Mouse (Mus musculus): ENCODE results near the gene Patj.

The Patj gene

DNA sequence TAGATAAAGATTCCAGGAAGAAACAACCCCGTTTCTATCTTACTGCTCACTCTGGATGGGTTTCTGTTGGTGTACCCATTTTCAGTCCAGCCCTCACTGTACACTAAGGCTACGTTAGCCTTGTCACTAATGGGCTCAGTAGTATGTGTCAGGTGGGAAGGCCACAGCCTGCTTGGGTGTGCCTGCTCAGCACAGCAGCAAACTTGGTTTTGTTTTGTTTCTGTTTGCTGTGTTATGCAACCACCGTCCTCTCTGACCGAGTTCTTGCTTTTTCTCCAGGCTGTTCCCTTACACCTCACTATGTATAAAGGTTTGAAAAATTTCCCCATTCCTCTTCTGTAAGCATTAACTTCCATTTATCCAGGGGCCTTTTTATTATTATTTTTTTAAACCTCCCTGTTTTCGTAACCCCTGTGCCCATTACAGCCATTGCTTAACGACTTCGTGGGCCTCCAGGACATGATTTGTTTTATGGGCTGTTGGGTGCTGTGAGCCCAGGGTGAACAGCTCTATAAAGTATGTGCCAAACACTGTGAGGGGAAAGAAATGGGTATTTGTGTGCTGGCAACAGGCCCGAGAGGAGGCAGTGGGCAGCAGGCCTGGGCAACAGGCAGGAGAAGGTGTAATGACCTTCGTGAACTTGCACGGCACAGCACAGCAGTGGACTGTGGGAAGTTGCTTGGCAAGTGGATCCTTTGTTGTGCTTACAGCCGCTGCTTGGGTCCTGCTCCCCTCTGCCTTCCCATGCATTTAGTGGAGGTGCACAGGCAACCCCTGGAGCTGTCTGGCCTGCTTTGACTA is 113.1 kb downstream of the Patj start:
- DNase-seq (ENCODE audit: low read depth, low spot score): no peak

DNA sequence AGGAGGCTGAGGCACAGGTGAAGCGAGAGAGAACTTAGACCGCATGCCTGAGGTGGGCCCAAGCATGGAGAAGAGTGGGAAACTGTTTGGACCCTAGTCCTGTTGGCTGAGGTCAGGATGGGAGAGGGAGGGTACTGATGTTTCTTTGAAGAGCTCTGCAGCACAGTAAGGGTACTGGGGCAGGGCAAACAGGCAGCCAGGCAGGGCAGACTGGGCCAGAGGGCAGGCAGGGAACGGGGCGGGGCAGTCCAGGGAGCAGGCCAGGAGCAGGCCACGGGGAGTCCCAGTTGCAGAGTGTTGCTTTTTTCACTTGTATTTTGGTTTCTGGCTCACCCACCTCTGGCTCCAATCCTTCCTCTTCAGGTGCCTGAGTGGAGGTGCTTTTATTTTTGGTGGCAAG is 114.4 kb downstream of the Patj start:
- no peak for DNase-seq (ENCODE audit: low read depth, low spot score)

DNA sequence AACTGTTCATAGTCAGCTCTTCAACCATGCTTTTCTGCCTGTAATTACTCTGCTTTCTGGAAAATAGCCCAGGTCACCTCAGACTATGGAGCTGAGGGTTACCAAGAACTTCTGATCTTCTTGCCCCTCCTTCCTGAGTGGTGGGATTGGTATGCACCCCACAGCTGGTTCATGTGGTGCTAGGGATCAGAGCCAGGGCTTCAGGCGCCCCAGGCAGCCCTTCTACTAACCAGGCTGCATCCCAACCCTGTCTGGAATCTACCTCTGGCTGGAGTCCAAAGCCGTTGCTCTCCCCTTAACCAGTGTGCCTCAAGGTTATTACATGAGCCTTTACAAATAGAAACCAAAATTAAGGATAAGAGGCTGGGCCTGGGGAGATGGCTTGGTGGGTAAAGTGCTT is 115.7 kb downstream of the Patj start:
- no peak for DNase-seq (ENCODE audit: low read depth, low spot score)

DNA sequence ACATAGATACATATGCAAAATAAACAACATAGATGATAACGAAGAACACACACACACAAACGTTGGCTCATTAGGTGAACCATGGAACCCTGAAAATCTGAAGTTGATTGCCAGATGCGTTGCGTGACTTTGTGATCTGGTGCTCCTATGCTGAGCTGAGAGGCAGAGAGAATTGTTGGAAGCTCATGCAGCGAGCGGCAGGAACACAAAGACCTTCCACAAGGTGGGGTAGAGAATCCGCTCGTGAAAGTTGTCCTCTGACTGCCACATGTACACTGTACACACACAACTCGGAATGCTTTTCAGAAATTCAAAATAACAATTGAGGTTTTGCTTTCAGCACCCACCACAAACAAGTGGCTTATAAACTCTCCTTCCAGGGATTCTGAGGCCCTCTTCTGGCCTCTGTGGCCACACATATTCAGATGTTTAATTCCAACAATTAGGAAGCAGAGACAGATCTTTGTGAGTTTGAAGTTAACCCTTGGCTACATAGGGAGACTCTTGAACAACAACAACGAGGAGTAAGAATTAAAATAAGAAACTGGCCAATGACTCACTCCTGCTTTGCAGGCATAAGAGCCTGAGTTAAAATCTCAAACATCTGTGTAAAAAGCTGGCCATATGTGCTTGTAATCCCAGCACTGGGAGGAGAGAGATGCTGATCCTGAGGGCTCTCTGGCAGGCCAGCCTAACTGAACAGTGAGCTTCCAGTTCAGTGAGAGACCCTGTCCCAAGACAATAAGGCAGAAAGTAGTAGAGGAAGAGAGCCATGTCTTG is 116.6 kb downstream of the Patj start:
- no peak for DNase-seq (ENCODE audit: low read depth, low spot score)

DNA sequence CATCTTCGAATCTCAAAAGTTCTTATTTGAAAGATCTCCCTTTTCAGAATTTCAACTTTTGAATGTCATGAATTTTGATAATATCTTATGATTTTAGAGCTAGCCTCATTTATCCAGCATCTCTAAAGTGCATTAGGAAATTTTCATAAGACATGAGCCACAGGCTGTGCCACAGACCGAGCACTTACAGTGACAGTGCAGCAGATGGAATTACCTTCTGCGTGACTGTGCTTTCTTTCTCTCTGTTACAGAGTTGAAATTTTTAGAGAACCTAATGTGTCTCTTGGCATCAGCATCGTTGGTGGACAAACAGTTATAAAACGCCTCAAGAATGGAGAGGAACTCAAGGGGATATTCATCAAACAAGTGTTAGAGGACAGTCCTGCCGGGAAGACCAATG is 124.9 kb downstream of the Patj start:
- no peak for DNase-seq (ENCODE audit: low read depth, low spot score)

DNA sequence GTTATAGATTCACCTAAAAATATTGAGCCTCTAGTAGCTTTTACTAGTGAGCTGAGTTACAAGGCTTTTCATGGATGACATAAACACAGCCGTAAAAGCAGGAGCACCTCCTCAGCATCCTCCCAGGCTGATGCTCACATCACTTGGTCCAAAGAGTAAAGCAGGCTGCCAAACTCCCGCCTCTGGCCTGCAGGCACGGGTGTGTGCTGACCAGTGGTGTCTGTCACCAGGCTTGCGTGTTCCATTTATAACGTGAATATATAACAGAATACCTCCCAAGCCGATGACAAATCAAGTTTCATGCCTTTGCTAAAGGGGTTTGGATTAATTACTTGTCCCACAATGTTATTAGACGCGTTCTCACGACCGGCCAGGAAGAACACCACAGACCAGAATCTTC is 128.9 kb downstream of the Patj start:
- no peak for DNase-seq (ENCODE audit: low read depth, low spot score)

DNA sequence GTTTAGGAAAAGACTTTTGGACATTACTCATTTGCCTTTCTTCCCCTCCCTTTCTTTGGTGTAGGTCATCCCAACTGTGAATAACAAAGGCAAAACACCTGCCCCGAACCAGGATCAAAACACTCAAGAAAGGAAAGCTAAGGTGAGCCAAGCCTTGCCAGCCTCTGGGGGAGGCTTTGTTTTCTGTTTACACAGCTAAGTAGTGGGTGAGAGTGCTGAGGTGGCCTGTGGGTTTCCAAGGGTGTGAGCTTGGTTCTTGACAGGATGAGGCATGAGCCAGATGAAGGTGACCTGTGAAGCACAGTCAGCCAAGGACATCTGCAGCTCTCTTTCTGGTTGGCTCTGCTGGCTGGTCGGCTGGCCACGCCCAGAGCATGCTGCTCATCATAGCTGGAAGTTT is 139.9 kb downstream of the Patj start:
- no peak for DNase-seq (ENCODE audit: low read depth, low spot score)

DNA sequence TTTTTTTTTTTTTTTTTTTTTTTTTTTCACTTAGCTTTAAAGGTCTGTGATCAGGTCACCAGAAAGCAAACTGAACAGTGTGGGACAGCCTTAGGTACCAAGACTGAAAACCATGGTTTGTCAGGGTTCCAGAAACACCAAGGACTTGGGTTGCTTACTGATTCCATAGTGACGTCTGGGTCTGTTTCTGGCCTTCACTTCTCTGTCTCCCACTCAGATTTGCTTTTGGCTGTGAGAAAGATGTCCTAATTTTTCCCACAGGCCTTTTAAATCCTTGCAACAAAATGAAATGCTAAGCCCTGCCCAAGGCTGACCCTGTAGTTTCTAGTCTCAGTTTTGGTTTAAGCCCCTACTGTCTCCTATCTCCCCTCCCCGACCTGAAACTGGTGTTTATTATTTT is 146.0 kb downstream of the Patj start:
- DNase-seq (ENCODE audit: low read depth, low spot score): no peak

DNA sequence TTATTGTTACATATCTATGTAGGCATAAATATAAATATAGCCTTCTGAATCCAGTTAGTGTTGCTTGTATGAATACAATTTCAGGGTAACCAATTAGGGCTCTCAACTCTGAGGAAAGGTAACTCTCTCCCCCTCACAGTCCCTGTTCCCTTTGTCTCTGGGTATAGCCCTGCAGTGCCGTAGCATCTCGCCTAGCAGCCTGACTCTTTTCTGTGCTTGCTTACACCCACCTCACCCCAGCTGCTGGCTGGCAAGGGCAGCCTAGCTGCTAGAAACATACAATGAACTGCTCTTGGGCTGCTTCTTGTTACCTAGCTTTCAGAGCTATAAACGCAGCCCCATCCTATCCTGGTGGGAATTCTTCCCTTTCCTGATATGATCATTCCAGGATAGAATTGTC is 147.4 kb downstream of the Patj start:
- DNase-seq (ENCODE audit: low read depth, low spot score): no peak

DNA sequence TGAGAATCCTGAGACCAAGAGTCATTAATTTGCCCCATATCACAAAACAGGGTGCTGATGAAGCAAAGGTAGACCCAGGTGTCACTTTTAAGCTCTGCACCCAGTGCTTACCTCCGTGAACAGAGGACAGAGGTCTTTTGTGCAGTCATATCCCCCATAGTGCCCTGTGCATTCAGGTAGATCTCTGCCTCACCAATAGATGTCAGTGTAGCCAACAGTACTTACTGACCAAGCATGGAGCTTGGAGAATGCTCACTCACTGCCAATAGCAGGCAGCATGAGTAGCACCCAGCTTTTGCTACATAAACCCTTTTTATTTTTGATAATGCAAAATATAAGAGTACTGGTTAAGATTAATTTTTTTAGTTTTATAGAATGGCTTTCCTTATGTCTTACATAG is 149.8 kb downstream of the Patj start:
- peak; percentile 9 for DNase-seq (ENCODE audit: low read depth, low spot score)

DNA sequence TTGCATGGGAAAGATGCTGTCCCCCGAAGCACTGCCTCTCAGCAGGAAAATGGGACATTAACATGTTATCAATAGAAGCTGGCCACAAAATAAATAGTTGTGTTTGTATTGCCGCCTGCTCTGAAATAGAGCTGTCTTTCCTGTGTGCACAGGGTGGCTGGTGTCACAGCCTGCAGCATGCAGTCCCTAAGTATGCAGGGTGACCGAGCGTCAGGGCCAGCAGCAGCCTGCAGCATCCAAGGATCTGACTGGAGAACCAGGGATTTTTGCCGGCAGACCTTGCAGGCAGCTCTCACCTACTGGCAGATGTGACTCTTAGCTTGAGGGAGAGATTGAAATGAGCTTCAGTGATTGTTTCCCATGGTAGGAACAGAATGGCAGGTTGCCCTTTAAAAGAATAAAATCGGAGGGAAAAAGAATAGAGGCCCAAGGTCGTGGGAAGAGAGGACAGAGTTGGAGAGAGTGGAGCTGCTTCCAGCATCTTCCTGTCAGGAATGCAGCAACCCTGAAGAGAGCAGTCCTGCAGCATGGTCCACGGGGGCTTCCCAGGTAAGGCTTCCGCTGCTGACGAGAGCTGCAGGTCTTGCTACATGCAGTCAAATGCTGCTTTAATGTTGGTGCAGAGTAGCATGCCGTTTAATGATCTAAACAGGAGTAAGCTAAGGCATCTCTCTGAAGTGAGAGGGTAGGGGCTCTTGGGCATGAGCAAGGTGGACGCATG is 151.0 kb downstream of the Patj start:
- DNase-seq (ENCODE audit: low read depth, low spot score): no peak

DNA sequence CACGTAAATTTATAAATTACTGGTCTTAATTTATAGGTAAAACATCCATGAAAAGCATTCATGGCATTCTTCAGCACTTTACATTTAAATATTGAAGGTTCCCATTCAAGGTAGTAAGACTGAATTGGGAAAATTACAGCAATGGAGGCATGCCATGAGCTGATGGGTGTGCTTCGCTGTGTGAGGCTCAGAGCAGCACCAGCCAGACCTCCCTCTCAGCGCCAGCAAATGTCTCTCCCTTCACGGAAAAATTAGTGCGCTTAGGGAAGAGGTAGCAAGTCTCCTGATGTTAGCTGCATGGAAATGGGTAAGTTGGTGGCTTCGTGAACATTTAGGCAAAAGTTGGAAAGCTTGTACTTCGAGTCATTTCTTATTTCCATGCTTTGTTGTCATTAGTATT is 153.9 kb downstream of the Patj start:
- no peak for DNase-seq (ENCODE audit: low read depth, low spot score)

DNA sequence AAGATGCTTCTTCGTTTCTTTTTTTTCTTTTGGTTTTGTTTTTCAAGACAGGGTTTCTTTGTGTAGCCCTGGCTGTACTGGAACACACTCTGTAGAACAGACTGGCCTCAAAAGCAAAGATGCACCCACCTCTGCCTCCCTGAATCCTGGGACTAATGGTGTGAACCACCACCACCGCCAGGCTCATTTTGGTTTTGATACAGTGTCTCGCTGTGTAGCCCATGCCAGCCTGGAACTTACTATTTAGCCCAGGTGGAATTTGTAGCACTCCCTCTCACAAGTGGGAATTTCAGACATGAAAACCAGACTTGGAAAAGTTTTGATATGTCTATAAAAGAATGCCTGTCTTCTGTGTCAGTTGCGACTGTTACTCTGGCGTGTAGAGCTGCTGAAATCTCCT is 154.5 kb downstream of the Patj start:
- DNase-seq (ENCODE audit: low read depth, low spot score): no peak

DNA sequence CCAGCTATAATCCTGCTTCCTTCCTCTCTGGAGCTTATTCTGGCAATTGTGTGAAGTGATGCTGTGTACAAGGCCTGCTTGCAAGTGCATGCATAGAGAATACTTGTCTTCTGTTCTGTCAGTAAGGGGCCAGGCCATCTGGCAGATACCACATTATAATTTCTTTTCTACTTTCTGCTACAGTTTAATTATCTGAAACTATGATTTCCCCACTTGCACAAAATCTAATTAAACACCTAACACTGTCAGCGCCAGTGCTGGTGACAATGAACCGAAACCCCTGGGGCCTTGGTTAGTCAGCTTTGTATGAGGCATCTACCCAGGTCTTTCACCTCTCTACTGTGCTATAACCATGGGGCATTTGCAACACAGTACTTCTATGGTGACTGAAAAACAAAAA is 160.1 kb downstream of the Patj start:
- DNase-seq (ENCODE audit: low read depth, low spot score): no peak

DNA sequence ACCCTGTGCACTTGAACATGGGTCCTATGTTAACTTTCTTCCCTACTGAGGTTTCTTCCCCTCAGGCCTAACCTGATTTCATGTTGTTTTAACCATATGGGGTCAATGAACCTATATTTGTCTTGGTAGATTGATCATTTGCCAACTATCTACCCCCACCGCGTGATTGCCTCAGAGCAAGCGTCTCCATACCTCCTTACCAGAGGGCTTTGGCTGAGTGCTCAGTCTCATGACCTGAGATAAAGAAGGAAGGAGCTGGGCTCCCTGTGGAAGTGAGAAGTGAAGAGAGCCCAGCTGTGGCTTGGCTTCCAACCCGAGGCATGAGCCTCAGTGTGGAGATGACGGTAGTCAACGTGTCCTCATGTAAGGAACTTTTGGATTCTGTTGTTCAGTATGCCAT is 160.9 kb downstream of the Patj start:
- no peak for DNase-seq (ENCODE audit: low read depth, low spot score)

DNA sequence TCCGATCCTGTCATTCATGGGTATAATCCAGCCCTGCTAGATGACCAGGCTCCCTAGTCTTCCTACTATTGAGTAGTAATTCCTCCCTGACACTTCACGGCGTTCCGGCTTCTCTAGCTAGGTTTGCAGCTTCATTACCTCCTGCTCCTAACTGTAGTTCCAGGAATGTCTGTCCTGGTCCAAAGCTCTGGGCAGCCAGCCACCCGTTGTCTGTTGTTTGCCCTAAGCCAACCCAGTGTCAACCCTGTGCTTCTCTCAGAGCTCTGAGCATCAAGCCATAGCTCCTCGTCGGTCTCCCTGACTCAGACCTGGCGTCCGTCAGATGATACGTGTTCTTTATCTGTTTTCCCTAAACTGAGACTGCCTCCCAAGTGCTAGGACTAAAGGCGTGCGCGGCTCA is 161.6 kb downstream of the Patj start:
- no peak for DNase-seq (ENCODE audit: low read depth, low spot score)

DNA sequence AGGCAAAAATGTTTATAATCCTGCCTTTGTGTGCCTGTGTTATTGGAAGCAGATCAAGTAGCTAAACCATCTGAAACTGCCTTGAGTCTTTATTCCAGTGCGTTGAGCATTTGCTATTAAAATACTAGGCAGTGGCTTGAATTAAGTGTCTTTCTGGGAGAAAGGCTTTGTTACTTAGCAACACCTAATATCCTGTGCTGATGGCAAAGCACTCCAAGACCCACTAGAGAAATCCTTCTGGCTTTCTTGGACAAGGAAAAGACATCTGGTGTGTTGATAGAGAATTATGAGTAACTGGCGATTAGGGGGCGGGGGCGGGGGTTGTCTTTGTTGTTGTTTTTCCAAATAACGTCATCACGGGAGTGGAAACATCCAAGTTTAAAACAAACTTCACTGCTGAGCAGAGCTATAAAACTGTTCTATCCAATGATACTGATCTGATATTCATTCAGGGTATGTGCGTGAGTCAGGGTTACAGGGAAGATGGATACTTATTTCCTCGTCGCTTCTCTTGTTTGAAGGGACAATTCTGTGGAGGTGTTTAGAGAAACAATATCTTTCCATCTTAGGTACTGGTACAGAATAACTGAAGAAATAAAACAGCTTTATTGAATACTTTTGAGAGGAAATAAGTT is 164.7 kb downstream of the Patj start:
- no peak for DNase-seq (ENCODE audit: low read depth, low spot score)

DNA sequence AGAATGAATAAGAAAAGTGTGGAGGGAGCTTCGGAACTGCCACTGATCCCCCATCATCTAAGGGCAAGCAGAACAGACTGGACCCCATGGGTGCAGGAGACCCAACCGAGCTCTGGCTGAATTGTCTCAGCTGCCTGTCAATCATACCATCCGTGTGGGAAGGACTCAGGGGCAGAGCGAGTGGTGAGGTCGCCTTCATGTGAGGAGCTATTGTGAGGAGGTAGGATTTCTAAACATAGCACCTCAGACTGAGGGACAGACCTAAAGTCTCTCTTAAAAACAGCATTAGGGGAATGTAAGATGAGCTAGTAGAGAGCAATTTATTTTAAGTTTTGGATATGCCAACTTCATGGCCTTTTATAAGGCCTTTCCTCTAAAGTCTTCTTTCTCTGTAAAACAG is 167.5 kb downstream of the Patj start:
- DNase-seq (ENCODE audit: low read depth, low spot score): no peak

DNA sequence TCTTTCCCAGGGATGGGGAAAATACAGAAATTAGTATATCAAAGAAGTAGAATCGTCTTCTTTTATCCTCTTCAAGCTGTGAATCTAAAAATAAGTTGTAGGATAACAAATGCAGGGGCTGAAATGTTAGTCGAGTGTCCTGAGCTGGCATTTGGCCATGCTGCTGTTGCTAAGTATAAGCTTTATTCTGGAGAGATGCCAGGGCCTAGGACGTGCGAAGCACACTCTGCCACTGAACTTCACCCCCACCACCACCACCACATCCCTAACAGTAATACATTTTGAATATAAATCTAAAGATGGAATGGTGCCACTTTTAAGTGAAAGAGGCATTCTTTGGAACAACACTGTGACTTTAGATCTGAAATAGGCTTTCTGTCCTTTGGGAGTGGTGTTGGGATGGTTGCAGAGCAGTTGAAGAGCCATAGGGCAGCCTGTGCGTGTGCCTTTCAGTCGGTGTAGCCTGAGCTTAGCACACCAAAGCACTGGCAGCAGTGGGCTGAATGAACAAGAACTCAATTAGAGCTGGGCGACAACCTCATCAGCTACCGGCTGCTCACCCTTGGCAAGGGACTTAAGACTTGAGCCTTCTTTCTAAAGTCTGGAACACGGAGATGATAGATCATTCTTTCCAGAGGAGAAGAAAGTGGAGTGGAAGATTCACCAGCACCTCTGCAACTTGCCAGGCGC is 168.1 kb downstream of the Patj start:
- DNase-seq (ENCODE audit: low read depth, low spot score): no peak

DNA sequence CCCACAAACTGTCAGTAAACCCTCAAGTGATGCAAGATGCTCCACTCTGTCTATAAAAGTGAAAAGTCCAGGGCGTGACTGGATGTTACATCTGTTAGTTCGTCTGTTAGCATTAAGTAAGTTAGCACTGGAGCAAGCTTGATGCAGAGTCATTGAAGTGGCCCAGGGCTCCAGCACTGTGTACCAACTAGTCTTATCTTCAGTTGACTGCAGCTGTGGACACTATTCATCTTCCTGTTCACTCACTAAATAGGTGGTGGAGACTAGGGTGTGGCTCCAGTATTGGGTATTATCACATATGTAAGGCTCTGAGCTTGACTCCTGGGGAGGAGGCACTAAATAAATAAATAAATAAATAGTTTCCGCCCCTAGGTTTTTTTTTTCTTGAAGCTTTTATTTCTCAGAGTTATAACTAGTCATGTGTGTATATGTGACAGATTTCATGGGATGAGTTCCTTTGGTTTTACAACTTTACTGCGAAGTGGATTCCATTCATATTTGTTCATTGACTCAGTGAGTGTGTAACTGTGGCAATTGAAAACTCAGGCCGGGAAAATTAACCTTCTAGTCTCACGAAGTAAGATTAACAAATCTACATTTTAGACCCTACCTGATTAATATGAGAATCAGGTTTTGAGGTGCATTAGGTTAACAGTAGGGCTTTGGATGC is 168.7 kb downstream of the Patj start:
- DNase-seq (ENCODE audit: low read depth, low spot score): no peak

DNA sequence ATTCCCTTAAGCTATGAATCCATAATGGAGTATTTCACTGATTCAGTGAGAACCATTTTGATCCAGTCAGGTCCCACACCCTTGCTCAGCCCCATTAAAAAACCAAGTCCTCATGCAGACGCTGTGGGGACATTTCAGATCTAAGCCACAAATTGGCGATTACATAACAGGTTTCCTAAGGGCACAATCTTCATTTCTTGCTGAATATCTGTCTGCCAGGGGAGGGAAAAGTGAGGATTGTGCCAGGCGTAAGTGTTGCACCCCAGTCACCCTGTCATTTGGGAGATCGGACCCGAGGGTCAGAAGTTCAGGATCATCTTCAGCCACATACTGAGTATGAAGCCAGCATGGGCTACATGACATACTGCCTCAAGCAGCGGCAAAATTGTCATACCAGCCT is 171.2 kb downstream of the Patj start:
- no peak for DNase-seq (ENCODE audit: low read depth, low spot score)

Measured in CD4-positive, CD25-positive, alpha-beta regulatory T cell, adult 2 months (primary cell).